Mouse (Mus musculus) limb, embryonic 15.5 days (tissue): Measurements from ENCODE around the gene Fkbp1a. TPM values are rescaled to one million over a fixed set of nuclear protein-coding genes. Genes with fewer than 3 reads are reported as not detected.

Source experiments
- ATAC-seq: fragments of 200-750 bp; cut with Nextera tagmentation; 2 replicates; pipeline ENCODE4 v1.8.0; 2017; ENCODE audit warnings: low read depth, moderate TSS enrichment; ENCODE audit not compliant: insufficient number of reproducible peaks, low FRiP score, low TSS enrichment
- H3K27ac ChIP-seq: fragments of 300-500 bp; sonication (generic); 2 replicates; pipeline ENCODE4 v1.5.1; 2015; ENCODE audit warnings: moderate library complexity, mild to moderate bottlenecking, inconsistent platforms
- H3K27me3 ChIP-seq: fragments of 300-500 bp; sonication (generic); 2 replicates; pipeline ENCODE4 v1.6.1; 2015; ENCODE audit warnings: inconsistent platforms
- H3K36me3 ChIP-seq: fragments of 300-500 bp; sonication (generic); 2 replicates; pipeline ENCODE4 v1.6.1; 2015; ENCODE audit warnings: inconsistent platforms
- H3K4me1 ChIP-seq: fragments of 300-500 bp; sonication (generic); 2 replicates; pipeline ENCODE4 v1.6.1; 2015; ENCODE audit warnings: inconsistent platforms
- H3K4me2 ChIP-seq: fragments of 300-500 bp; sonication (generic); 2 replicates; pipeline ENCODE4 v1.6.1; 2015; ENCODE audit warnings: mild to moderate bottlenecking, inconsistent platforms
- H3K4me3 ChIP-seq: fragments of 300-500 bp; sonication (generic); 2 replicates; pipeline ENCODE4 v1.5.1; 2015; ENCODE audit warnings: mild to moderate bottlenecking, inconsistent platforms
- H3K9ac ChIP-seq: fragments of 300-500 bp; sonication (generic); 2 replicates; pipeline ENCODE4 v1.6.1; 2015; ENCODE audit warnings: inconsistent platforms
- H3K9me3 ChIP-seq: fragments of 300-500 bp; sonication (generic); 2 replicates; pipeline ENCODE4 v1.6.1; 2016; ENCODE audit warnings: inconsistent platforms
- WGBS: fragments of 180-500 bp; shearing (Covaris S2); methylation state at CpG from one replicate; pipeline ENCODE4 v1.1.7; 2015; 5-methylcytosine and 5-hydroxymethylcytosine counted together
- polyA plus RNA-seq: library from polyadenylated mRNA; unstranded; fragments of >200 nt; fragmentation: Nextera tagmentation; extraction: Ambion mirVana; gene quantifications from 2 replicates; pipeline ENCODE4 v1.2.1, GENCODE M21; 2015

Gene Fkbp1a
- polyA plus RNA-seq, 1 experiment from 2014 or later: 501 TPM

DNA sequence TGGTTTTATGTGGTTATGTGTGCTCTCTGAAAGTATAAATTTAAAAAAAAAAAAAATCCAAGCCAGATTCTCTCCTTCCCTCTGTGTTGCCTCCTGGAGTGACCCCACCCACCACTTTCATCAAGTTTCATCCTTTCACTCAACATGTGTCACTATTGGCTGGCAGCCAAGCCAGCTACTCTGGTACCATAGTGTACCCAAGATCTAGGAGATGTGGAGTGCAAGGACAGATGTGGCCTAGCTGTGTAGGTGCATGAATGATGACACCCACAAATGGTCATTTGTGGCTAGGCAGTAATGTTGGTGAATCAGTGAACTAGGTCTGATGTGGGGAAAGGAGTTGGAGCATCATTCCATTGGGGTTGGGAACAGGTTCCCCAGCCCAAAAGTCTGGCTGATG lies 13.1 kb upstream of the Fkbp1a start:
- Histone ChIP-seq H3K27ac (no peak overlapping the region), H3K27me3 (no peaks in the 10 kb centered on the region), H3K4me3 (no peak overlapping the region), H3K9me3 (no peaks in the 10 kb centered on the region), H3K4me2 (no peak overlapping the region), H3K36me3 (no peaks in the 10 kb centered on the region), H3K4me1 (no peaks in the 10 kb centered on the region), H3K9ac (no peak overlapping the region)
- no peak for ATAC-seq

DNA sequence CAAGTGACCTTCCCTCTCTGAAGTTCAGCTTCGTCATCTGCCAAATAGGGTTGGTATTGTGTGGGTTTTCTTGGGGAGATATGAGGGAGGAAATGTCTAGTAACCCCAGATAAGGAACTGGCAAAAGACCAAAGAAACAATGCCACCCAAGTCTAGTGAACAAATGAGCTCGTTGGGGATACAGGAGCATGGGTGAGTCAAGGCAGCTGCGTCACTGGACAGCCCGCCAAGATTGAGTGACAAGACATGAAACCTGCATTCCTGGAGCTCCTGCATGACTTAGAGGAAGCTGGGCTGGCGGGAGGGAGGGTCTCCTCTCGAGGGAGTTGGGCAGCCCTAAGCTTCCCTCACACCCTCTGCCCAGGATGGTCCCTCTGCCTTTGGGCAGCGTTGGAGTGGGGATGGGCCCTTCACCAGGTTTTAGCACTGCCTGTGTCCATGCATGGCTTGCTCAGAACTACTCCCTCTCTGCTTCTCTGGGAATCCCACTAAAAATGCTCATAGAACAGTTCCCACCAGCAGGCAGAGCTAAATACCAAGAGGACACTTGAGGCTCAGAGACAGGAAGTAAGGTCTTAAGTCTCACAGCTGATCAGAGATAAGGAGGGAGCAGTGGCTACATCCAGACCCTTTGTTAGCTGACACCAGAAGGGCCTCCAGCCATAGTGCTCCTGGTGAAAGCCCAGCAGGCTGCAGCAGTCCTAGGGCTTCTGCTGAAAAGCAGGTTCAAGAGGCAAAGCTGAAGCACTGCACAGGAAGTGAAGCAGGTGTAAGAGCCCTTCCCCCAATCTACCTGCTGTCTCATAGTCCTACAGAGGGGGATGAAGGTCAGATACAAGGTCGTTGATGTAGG lies 11.7 kb upstream of the Fkbp1a start:
- ATAC-seq: no peak
- Histone ChIP-seq H3K4me1 (no peaks in the 10 kb centered on the region), H3K9me3 (no peaks in the 10 kb centered on the region), H3K9ac (no peak overlapping the region), H3K27ac (no peak overlapping the region), H3K36me3 (no peaks in the 10 kb centered on the region), H3K27me3 (no peaks in the 10 kb centered on the region), H3K4me3 (no peak overlapping the region), H3K4me2 (no peak overlapping the region)
- 47% methylated on average over 8 of the region's 8 CpGs for WGBS

GRCm38 (mm10) chr2:151533632-151534031 lies 8.7 kb upstream of the Fkbp1a start:
- H3K27me3 ChIP-seq: no peaks in the 10 kb centered on the region
- WGBS: 77% methylated on average over 6 of the region's 6 CpGs
- no peaks in the 10 kb centered on the region for H3K4me1 ChIP-seq
- no peak overlapping the region for H3K4me3 ChIP-seq
- H3K27ac ChIP-seq: no peak overlapping the region
- ATAC-seq: no peak
- H3K36me3 ChIP-seq: no peaks in the 10 kb centered on the region
- H3K9ac ChIP-seq: no peak overlapping the region
- H3K9me3 ChIP-seq: no peaks in the 10 kb centered on the region
- H3K4me2 ChIP-seq: no peak overlapping the region

DNA sequence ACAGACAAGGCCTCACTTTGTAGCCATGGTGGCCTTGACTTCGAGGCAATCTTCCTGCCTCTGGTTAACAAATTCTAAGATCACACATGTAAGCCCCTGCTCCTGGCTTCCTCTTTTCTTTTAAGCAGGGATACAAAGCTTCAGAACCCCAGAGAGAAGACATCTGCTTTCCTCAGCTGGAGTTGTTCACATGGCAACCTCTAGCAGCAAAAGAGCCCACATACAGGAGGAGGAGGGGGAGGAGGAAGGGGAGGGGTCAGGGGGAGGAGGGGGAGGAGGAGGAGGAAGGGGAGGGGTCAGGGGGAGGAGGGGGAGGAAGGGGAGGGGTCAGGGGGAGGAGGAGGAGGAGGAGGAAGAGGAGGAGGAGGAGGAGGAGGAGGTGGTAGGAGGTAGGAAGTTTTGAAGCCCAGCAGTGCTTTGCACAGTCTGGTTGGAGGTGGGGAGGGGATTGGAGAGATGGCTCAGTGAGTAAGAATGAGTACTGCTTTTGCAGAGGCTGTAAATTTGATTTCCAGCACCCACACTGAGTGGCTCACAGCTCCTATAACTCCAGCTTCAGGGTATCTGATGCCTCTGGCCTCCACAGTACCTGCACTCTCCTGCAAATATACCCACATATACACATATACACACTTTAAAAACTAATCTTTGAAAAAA lies 6.2 kb upstream of the Fkbp1a start:
- 0 out of 2 replicates have a peak overlapping the region, but pooled peaks have one; percentile 22 for H3K27ac ChIP-seq

DNA sequence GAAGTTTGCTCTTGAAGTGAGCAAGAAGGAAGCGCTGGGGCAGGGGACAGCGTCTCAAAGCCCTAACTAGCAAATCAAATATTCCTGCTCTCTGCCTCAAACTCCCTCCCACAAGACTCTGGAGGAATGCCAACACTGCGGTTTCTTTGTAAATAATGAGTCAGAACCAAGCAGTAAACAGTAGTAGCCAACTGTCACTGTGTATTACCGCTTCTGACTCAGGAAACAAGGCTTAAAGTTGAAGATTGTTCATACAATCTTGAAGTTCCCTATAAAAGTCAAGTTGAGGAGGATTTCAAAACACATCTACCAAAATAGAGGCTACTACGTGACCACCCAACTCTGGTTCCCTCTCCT lies 5.7 kb upstream of the Fkbp1a start:
- H3K36me3 ChIP-seq: no peaks in the 10 kb centered on the region
- no peaks in the 10 kb centered on the region for H3K9me3 ChIP-seq
- 0 out of 2 replicates have a peak overlapping the region, but pooled peaks have one; percentile 22 for H3K27ac ChIP-seq
- H3K4me1 ChIP-seq: peaks cover 3% of the 10 kb centered on the region; the same call in 1 of the 2 replicates
- no peaks in the 10 kb centered on the region for H3K27me3 ChIP-seq
- no peak overlapping the region for H3K9ac ChIP-seq
- ATAC-seq: no peak
- 62% methylated on average over 5 of the region's 5 CpGs for WGBS
- H3K4me3 ChIP-seq: no peak overlapping the region
- no peak overlapping the region for H3K4me2 ChIP-seq

More for the DNA sequence above, 6.2 kb upstream of the Fkbp1a start:
- H3K4me1 ChIP-seq: no peaks in the 10 kb centered on the region
- WGBS: 86% methylated on average over 1 of the region's 1 CpGs
- H3K27me3 ChIP-seq: no peaks in the 10 kb centered on the region
- no peaks in the 10 kb centered on the region for H3K36me3 ChIP-seq
- no peak for ATAC-seq
- no peak overlapping the region for H3K4me3 ChIP-seq
- H3K9ac ChIP-seq: no peak overlapping the region
- no peak overlapping the region for H3K4me2 ChIP-seq
- no peaks in the 10 kb centered on the region for H3K9me3 ChIP-seq

DNA sequence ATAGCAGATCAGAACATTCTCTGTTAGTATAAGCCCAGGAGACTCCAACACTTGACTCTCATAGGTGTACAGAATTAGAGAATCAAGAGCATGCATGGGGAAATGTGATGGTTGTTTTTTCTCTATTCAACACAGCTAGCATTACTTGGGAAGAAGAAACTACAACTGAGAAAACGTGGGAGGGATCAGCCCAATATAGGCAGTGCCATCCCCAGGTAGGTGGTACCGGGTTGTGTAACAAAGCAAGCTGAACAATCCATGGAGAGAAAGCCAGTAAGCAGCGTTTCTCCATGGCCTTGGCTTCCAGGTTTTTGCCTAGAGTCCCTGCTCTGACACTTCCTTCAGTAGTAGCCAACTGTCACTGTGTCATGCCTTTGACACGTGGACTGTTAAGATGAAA lies 3.6 kb upstream of the Fkbp1a start:
- H3K27me3 ChIP-seq: no peaks in the 10 kb centered on the region
- no peak overlapping the region for H3K4me2 ChIP-seq
- H3K9ac ChIP-seq: no peak overlapping the region
- no peaks in the 10 kb centered on the region for H3K36me3 ChIP-seq
- WGBS: 63% methylated on average over 4 of the region's 4 CpGs
- H3K4me1 ChIP-seq: peaks cover 10% of the 10 kb centered on the region; the same call in 1 of the 2 replicates
- H3K9me3 ChIP-seq: no peaks in the 10 kb centered on the region
- H3K27ac ChIP-seq: no peak overlapping the region
- no peak overlapping the region for H3K4me3 ChIP-seq
- no peak for ATAC-seq

- Histone ChIP-seq H3K9me3 (no peaks in the 10 kb centered on the region), H3K27ac (peak overlapping the region; percentile 94), H3K4me2 (peak overlapping the region; percentile 67), H3K4me1 (peaks cover 29% of the 10 kb centered on the region), H3K27me3 (no peaks in the 10 kb centered on the region), H3K4me3 (peak overlapping the region; percentile 94), H3K9ac (peak overlapping the region; percentile 99), H3K36me3 (peaks cover 36% of the 10 kb centered on the region)
- WGBS: under 1% methylated on average over 20 of the region's 21 CpGs
- no peak for ATAC-seq
Observed at GRCm38 (mm10) chr2:151543063-151543895, 996 bp downstream of the Fkbp1a start.

- 77% methylated on average over 6 of the region's 6 CpGs for WGBS
- Histone ChIP-seq H3K27me3 (no peaks in the 10 kb centered on the region), H3K4me2 (no peak overlapping the region), H3K9me3 (no peaks in the 10 kb centered on the region), H3K9ac (no peak overlapping the region), H3K4me1 (peaks cover 29% of the 10 kb centered on the region), H3K36me3 (peaks cover 47% of the 10 kb centered on the region), H3K4me3 (no peak overlapping the region), H3K27ac (no peak overlapping the region)
- no peak for ATAC-seq
Observed at GRCm38 (mm10) chr2:151544673-151545072, 2.4 kb downstream of the Fkbp1a start.

GRCm38 (mm10) chr2:151546571-151546970 lies 4.3 kb downstream of the Fkbp1a start:
- Histone ChIP-seq H3K4me1 (peaks cover 26% of the 10 kb centered on the region), H3K27me3 (no peaks in the 10 kb centered on the region), H3K9ac (no peak overlapping the region), H3K4me3 (no peak overlapping the region), H3K27ac (no peak overlapping the region), H3K9me3 (no peaks in the 10 kb centered on the region), H3K4me2 (no peak overlapping the region), H3K36me3 (peaks cover 62% of the 10 kb centered on the region)
- ATAC-seq: no peak
- WGBS: 94% methylated on average over 4 of the region's 4 CpGs

DNA sequence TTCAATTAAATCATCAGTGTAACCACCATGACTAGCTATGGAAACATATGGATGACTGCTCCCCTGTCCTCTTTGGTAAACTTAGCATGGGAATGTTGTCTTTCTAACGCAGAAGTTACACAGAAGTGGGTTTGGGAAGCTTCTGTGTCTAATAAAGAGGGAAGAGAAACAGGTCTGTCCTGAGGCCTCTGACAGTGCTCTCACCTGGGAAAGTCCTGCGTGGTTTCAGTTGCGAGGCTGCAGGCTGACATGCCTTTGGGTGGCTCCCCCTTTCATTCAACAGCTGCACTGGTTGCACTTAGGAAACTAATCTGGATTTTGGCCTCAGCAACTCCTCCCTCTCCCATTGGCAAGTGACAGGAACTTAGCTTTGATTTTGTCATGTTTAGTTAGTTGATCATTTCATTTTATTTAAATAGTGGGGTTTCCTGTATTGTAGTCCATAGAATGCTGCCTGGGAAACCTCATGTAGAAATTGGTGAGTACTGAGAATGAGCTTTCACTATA lies 7.4 kb downstream of the Fkbp1a start:
- H3K36me3 ChIP-seq: peaks cover 81% of the 10 kb centered on the region
- H3K27me3 ChIP-seq: no peaks in the 10 kb centered on the region
- H3K27ac ChIP-seq: no peak overlapping the region
- H3K9ac ChIP-seq: no peak overlapping the region
- H3K4me3 ChIP-seq: no peak overlapping the region
- WGBS: 91% methylated on average over 3 of the region's 3 CpGs
- H3K9me3 ChIP-seq: no peaks in the 10 kb centered on the region
- no peak for ATAC-seq
- no peak overlapping the region for H3K4me2 ChIP-seq
- H3K4me1 ChIP-seq: peaks cover 9% of the 10 kb centered on the region

DNA sequence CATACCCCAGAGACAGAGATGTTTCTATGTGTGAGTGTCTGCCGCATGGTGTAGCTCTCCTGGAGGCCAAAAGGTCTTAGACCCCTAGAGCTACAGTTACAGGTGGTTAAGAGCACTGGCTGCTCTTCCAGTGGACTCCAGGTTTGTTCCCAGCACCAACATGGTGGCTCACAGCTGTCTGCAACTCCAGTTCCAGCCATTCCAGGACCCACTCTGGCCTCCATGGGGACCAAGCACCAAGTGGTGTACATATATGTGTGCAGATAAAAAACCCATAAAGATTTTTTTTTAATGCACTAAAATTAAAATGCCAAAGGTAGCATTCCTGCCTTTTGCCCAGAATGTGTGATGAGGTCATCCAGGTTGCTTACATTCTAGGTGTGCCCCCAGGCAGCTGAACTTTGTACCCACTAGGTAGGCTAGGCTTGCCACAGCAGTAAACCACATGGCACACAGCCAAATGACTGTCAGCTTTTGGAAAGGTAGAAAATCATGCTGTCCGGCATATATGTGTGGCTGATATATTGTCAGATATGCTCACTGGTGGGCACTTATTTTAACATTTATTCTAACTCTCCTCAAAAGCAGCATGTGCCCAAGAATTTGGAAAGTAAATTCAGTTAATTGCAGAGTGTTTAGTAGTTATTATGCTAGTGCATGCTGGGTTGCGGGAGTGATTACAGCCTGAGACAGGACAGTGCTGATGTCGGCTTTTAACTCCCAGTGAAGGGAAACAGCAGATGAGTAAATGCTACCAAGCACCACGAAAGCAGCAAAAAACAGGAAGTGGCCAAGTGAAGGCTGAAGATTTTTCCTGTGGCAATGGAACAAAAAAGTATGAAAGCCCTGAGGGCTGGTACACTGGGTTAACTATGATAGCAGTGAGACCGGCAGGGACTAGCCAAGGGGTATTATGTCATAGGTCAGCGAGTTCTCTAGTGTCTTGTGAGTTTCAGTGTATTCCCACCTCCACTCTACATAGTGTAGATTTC lies 20.9 kb downstream of the Fkbp1a start:
- Histone ChIP-seq H3K36me3 (peaks cover 48% of the 10 kb centered on the region), H3K9me3 (no peaks in the 10 kb centered on the region), H3K4me1 (no peaks in the 10 kb centered on the region), H3K4me3 (no peak overlapping the region), H3K4me2 (no peak overlapping the region), H3K27me3 (no peaks in the 10 kb centered on the region), H3K9ac (no peak overlapping the region), H3K27ac (no peak overlapping the region)
- no peak for ATAC-seq
- 85% methylated on average over 7 of the region's 7 CpGs for WGBS
